Comparison of ENCODE assay signal across 16 mouse cellular contexts in the genomic region with DNA sequence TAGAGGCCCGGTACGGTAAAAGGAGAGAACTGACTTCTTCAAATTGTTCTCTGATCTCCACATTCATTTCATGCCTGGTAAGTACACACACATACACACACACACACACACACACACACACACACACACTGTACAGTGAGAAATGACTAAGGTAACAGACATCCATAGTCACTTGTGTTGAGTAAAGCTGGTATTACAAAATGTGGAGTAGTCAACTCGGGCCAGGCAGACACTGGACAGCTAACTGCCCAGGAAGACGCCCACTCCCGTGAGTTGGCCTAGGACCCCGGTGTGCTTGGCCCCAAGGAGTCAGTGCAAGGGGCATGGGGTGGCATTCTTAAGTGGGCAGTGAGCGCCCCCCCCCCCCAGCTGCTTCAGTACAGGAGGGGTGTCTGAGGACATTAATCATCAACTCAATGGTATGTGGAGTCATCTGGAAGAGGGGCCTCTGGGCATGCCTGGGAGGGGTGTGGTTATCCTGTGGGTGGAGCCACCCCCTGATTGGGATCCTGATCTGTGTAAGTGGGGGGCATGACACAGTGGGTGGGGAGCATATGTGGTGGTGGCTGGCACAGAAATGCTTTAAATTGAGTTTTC. TPM values are rescaled to one million over a fixed set of nuclear protein-coding genes. Genes with fewer than 3 reads are reported as not detected.
DNase-seq lines count a peak whose midpoint lies in the region; ATAC-seq and TF ChIP-seq lines count a peak whose summit lies in the region.
"Had no signal": no experiment of that assay in that cellular context is flagged by ENCODE, and none has a peak within 500 bp of the region (broad histone marks: within the 10 kb centered on the region; RNA-seq: fewer than 3 reads in every experiment).

No protein-coding gene starts in this region.

- DNase-seq in kidney, adult 2 months: no peak
- no peak for DNase-seq in stomach, postnatal 0 days (ENCODE audit: low spot score)
- peak; percentile 63 for DNase-seq in kidney, postnatal 14 days
- DNase-seq in thymus, postnatal 14 days: no peak
- no peak for DNase-seq in yolk sac, embryonic 10.5 days (ENCODE audit: low spot score)
- no peak for DNase-seq in midbrain, embryonic 10.5 days (ENCODE audit: low spot score)
- DNase-seq: cerebellum, adult 2 months; embryo, embryonic 11 days; layer of hippocampus, adult 9-11 months; liver, embryonic 13.5 days had no signal

- ATAC-seq in kidney, embryonic 16.5 days (ENCODE audit: low FRiP score, low TSS enrichment): peak; percentile 71
- ATAC-seq in stomach, embryonic 14.5 days (ENCODE audit: insufficient number of reproducible peaks, insufficient read depth, low FRiP score, low read depth): no peak
- no peak for ATAC-seq in stomach, postnatal 0 days (ENCODE audit: low FRiP score, low TSS enrichment)
- ATAC-seq: CD4-positive, CD25-positive, alpha-beta regulatory T cell, adult 4 months; forebrain, embryonic 14.5 days had no signal

- H3K9ac ChIP-seq in kidney, embryonic 16.5 days (replicated peaks; ENCODE audit: low read length): no peak overlapping the region
- H3K9ac ChIP-seq in stomach, embryonic 14.5 days (replicated peaks; ENCODE audit: low read depth, low read length): no peak overlapping the region
- no peak overlapping the region for H3K9ac ChIP-seq in stomach, postnatal 0 days (ENCODE audit: low read length)
- H3K9ac ChIP-seq: liver, embryonic 13.5 days had no signal

- no peak overlapping the region for H3K4me3 ChIP-seq in kidney, embryonic 16.5 days (ENCODE audit: low read length)
- no peak overlapping the region for H3K4me3 ChIP-seq in kidney, adult 2 months (ENCODE audit: insufficient read depth, low read depth, low read length)
- no peak overlapping the region for H3K4me3 ChIP-seq in stomach, embryonic 14.5 days (ENCODE audit: low read depth, low read length)
- H3K4me3 ChIP-seq in stomach, postnatal 0 days (ENCODE audit: low read depth, low read length): no peak overlapping the region
- no peak overlapping the region for H3K4me3 ChIP-seq in midbrain, embryonic 10.5 days
- H3K4me3 ChIP-seq: heart, embryonic 10.5 days; liver, embryonic 13.5 days had no signal

- no peak for TF ChIP-seq CTCF in kidney, adult 2 months (conservative IDR thresholded peaks at IDR 0.05; ENCODE audit: insufficient read depth, insufficient read length, low read depth, low read length)
- no peak for TF ChIP-seq CTCF in stomach, postnatal 0 days (IDR thresholded peaks at IDR 0.05; ENCODE audit: low read depth)

- no peak overlapping the region; the same call in 1 of the 2 replicates for H3K4me2 ChIP-seq in kidney, embryonic 16.5 days (replicated peaks; ENCODE audit: low read depth, low read length)
- H3K4me2 ChIP-seq in stomach, embryonic 14.5 days (replicated peaks; ENCODE audit: low read depth, low read length): no peak overlapping the region
- H3K4me2 ChIP-seq in stomach, postnatal 0 days (replicated peaks; ENCODE audit: low read depth): no peak overlapping the region
- H3K4me2 ChIP-seq: liver, embryonic 13.5 days; midbrain, embryonic 11.5 days had no signal

- no peak for TF ChIP-seq EP300 in stomach, postnatal 0 days (optimal IDR thresholded peaks at IDR 0.05)

- H3K9me3 ChIP-seq in kidney, embryonic 16.5 days (ENCODE audit: low read length): no peaks in the 10 kb centered on the region
- no peaks in the 10 kb centered on the region for H3K9me3 ChIP-seq in stomach, embryonic 14.5 days (ENCODE audit: control insufficient read depth, low read depth, low read length)
- no peaks in the 10 kb centered on the region for H3K9me3 ChIP-seq in stomach, postnatal 0 days (ENCODE audit: control insufficient read depth, low read length)
- H3K9me3 ChIP-seq in midbrain, embryonic 10.5 days (replicated peaks): no peaks in the 10 kb centered on the region
- H3K9me3 ChIP-seq: heart, embryonic 10.5 days; liver, embryonic 13.5 days had no signal

- 67% methylated on average over 7 of the region's 7 CpGs for WGBS in kidney, embryonic 16.5 days
- WGBS in kidney, adult 2 months: 48% methylated on average over 7 of the region's 7 CpGs
- 66% methylated on average over 7 of the region's 7 CpGs for WGBS in stomach, embryonic 14.5 days
- 75% methylated on average over 7 of the region's 7 CpGs for WGBS in stomach, postnatal 0 days
- WGBS in midbrain, embryonic 10.5 days: 88% methylated on average over 7 of the region's 7 CpGs

- peaks cover 25% of the 10 kb centered on the region for H3K4me1 ChIP-seq in kidney, embryonic 16.5 days (ENCODE audit: insufficient read depth, low read length)
- peaks cover 6% of the 10 kb centered on the region for H3K4me1 ChIP-seq in kidney, adult 2 months (ENCODE audit: control insufficient read depth, insufficient read depth, low read length)
- H3K4me1 ChIP-seq in stomach, embryonic 14.5 days (ENCODE audit: control insufficient read depth, insufficient read depth, low read length): peaks cover 28% of the 10 kb centered on the region
- no peaks in the 10 kb centered on the region; the same call in 1 of the 2 replicates for H3K4me1 ChIP-seq in stomach, postnatal 0 days (replicated peaks; ENCODE audit: control insufficient read depth, insufficient read depth)
- H3K4me1 ChIP-seq in midbrain, embryonic 10.5 days: peaks cover 18% of the 10 kb centered on the region

- H3K27me3 ChIP-seq in kidney, embryonic 16.5 days (ENCODE audit: insufficient read depth, low read length): no peaks in the 10 kb centered on the region
- H3K27me3 ChIP-seq in kidney, adult 2 months (replicated peaks; ENCODE audit: control insufficient read depth, insufficient read depth, low read length): no peaks in the 10 kb centered on the region
- H3K27me3 ChIP-seq in stomach, embryonic 14.5 days (ENCODE audit: control insufficient read depth, insufficient read depth, low read length): no peaks in the 10 kb centered on the region
- H3K27me3 ChIP-seq in stomach, postnatal 0 days (ENCODE audit: control insufficient read depth, insufficient read depth, low read length): no peaks in the 10 kb centered on the region
- H3K27me3 ChIP-seq in midbrain, embryonic 10.5 days (ENCODE audit: low read depth, poor library complexity, severe bottlenecking): peaks cover 5% of the 10 kb centered on the region; the same call in 1 of the 2 replicates

- no peak overlapping the region for H3K27ac ChIP-seq in kidney, embryonic 16.5 days (ENCODE audit: low read length)
- no peak overlapping the region for H3K27ac ChIP-seq in kidney, adult 2 months (ENCODE audit: insufficient read depth, low read depth, low read length)
- peak overlapping the region; percentile 11; the same call in 1 of the 2 replicates for H3K27ac ChIP-seq in stomach, embryonic 14.5 days (ENCODE audit: low read length)
- no peak overlapping the region for H3K27ac ChIP-seq in stomach, postnatal 0 days (replicated peaks)
- H3K27ac ChIP-seq in midbrain, embryonic 10.5 days (replicated peaks): no peak overlapping the region
- H3K27ac ChIP-seq: heart, embryonic 10.5 days; liver, embryonic 13.5 days had no signal

- TF ChIP-seq POLR2A in kidney, adult 2 months (IDR thresholded peaks at IDR 0.05; ENCODE audit: low read depth, low read length): no peak

- no peaks in the 10 kb centered on the region for H3K36me3 ChIP-seq in kidney, embryonic 16.5 days (ENCODE audit: insufficient read depth, low read length)
- no peaks in the 10 kb centered on the region for H3K36me3 ChIP-seq in kidney, adult 2 months (ENCODE audit: control insufficient read depth, insufficient read depth, low read length)
- H3K36me3 ChIP-seq in stomach, embryonic 14.5 days (ENCODE audit: control insufficient read depth, insufficient read depth, low read length): no peaks in the 10 kb centered on the region
- H3K36me3 ChIP-seq in stomach, postnatal 0 days (ENCODE audit: control insufficient read depth, insufficient read depth, low read length): no peaks in the 10 kb centered on the region
- H3K36me3 ChIP-seq in midbrain, embryonic 10.5 days: no peaks in the 10 kb centered on the region
- H3K36me3 ChIP-seq: heart, embryonic 10.5 days; liver, embryonic 13.5 days had no signal

RNA-seq across cellular contexts. Expression of a gene that starts 25.7 kb away (rescaled TPM):
- polyA plus RNA-seq in kidney, embryonic 16.5 days (2015; fragmentation: Nextera tagmentation; extraction: Ambion mirVana): 24.1 and 24.5 TPM in 2 replicates
- 41.3 and 44.6 TPM in 2 replicates for polyA plus RNA-seq in kidney, adult 2 months (2012; rRNA removed)
- polyA plus RNA-seq in stomach, embryonic 14.5 days (2014; fragmentation: Nextera tagmentation; extraction: Ambion mirVana): 13.5 and 17.4 TPM in 2 replicates
- 14.3 and 15.2 TPM in 2 replicates for polyA plus RNA-seq in stomach, postnatal 0 days (2015; fragmentation: Nextera tagmentation; extraction: Ambion mirVana)
- polyA plus RNA-seq in midbrain, embryonic 10.5 days (2016; fragmentation: Nextera tagmentation; extraction: Ambion mirVana): 6.2 and 6.5 TPM in 2 replicates

RNA-seq across cellular contexts. Expression of a gene that starts 41.3 kb away (rescaled TPM):
- 8.3 and 9.6 TPM in 2 replicates for polyA plus RNA-seq in kidney, embryonic 16.5 days (2015; fragmentation: Nextera tagmentation; extraction: Ambion mirVana)
- 14.1 and 14.9 TPM in 2 replicates for polyA plus RNA-seq in kidney, adult 2 months (2012; rRNA removed)
- polyA plus RNA-seq in stomach, embryonic 14.5 days (2014; fragmentation: Nextera tagmentation; extraction: Ambion mirVana): 10.4 and 10.9 TPM in 2 replicates
- 3.7 and 4.0 TPM in 2 replicates for polyA plus RNA-seq in stomach, postnatal 0 days (2015; fragmentation: Nextera tagmentation; extraction: Ambion mirVana)
- polyA plus RNA-seq in midbrain, embryonic 10.5 days (2016; fragmentation: Nextera tagmentation; extraction: Ambion mirVana): 2.2 and 2.8 TPM in 2 replicates
